Mouse (Mus musculus) kidney, adult 2 months (tissue): ENCODE results near the gene Spata3. TPM values are rescaled to one million over a fixed set of nuclear protein-coding genes. Genes with fewer than 3 reads are reported as not detected.

Experiments used
- DNase-seq: peaks from one replicate; pipeline ENCODE4 v3.0.0; 2021
- H3K27ac ChIP-seq: fragments of 200-500 bp; 2 replicates; pipeline ENCODE4 v1.5.1; 2012; ENCODE audit warnings: low read depth, low read length, control low read depth, inconsistent platforms; ENCODE audit not compliant: insufficient read depth
- H3K27me3 ChIP-seq: fragments of 200-500 bp; replicated peaks from 2 replicates; pipeline ENCODE4 v1.6.1; 2012; ENCODE audit warnings: mild to moderate bottlenecking, moderate library complexity, low read length, inconsistent platforms; ENCODE audit not compliant: control insufficient read depth, insufficient read depth
- H3K36me3 ChIP-seq: fragments of 200-500 bp; 2 replicates; pipeline ENCODE4 v1.6.1; 2012; ENCODE audit warnings: mild to moderate bottlenecking, moderate library complexity, low read length, inconsistent platforms; ENCODE audit not compliant: control insufficient read depth, insufficient read depth
- H3K4me1 ChIP-seq: fragments of 200-500 bp; 2 replicates; pipeline ENCODE4 v1.6.1; 2011; ENCODE audit warnings: low read length; ENCODE audit not compliant: control insufficient read depth, insufficient read depth
- H3K4me3 ChIP-seq: fragments of 200-500 bp; 2 replicates; pipeline ENCODE4 v1.5.1; 2011; ENCODE audit warnings: mild to moderate bottlenecking, low read depth, low read length, control low read depth; ENCODE audit not compliant: insufficient read depth
- CTCF ChIP-seq: fragments of 200-500 bp; conservative IDR thresholded peaks from 2 replicates; pipeline ENCODE4 v1.5.1; 2011; ENCODE audit warnings: low read depth, mild to moderate bottlenecking, control low read depth, low read length, moderate library complexity, mixed read lengths; ENCODE audit not compliant: insufficient read depth, insufficient read length
- POLR2A ChIP-seq: fragments of 200-500 bp; IDR thresholded peaks from one replicate; pipeline ENCODE4 v1.6.1; 2011; ENCODE audit warnings: low read depth, low read length, control low read depth
- WGBS: fragments of 180-500 bp; shearing (Covaris S2); methylation state at CpG from one replicate; pipeline ENCODE4 v1.1.7; 2018; 5-methylcytosine and 5-hydroxymethylcytosine counted together
- polyA plus RNA-seq: library from polyadenylated mRNA; depleted of rRNA; stranded (reverse); fragments of >200 nt; gene quantifications from 2 replicates; pipeline ENCODE4 v1.2.3, GENCODE M21; 2012; rRNA removed

Gene Spata3
- polyA plus RNA-seq: 0.33 and 0.39 TPM in 2 replicates

GRCm38 (mm10) chr1:86016516-86016915 is at the start of gene Spata3:
Spata3 (plus strand) TSS chr1:86016816.
- Histone ChIP-seq H3K4me3 (no peak within 1 kb of the TSS), H3K27me3 (peaks cover 2% of the 10 kb centered on the region; the same call in 1 of the 2 replicates), H3K36me3 (no peaks in the 10 kb centered on the region), H3K27ac (no peak within 1 kb of the TSS), H3K4me1 (no peaks in the 10 kb centered on the region)
- no peak for DNase-seq
- 91% methylated on average over 8 of the region's 8 CpGs for WGBS
- TF ChIP-seq POLR2A: no peak
- no peak for TF ChIP-seq CTCF

GRCm38 (mm10) chr1:85969081-85969480 is 47.5 kb upstream of the Spata3 start:
- Histone ChIP-seq H3K4me3 (no peak overlapping the region), H3K36me3 (no peaks in the 10 kb centered on the region), H3K4me1 (no peaks in the 10 kb centered on the region), H3K27ac (no peak overlapping the region), H3K27me3 (no peaks in the 10 kb centered on the region)
- TF ChIP-seq CTCF: no peak
- no peak for TF ChIP-seq POLR2A
- DNase-seq: no peak
- 73% methylated on average over 1 of the region's 1 CpGs for WGBS

- Histone ChIP-seq H3K4me3 (no peak overlapping the region), H3K4me1 (no peaks in the 10 kb centered on the region), H3K36me3 (no peaks in the 10 kb centered on the region), H3K27me3 (no peaks in the 10 kb centered on the region), H3K27ac (no peak overlapping the region)
- no peak for TF ChIP-seq CTCF
- no peak for TF ChIP-seq POLR2A
- WGBS: 93% methylated on average over 1 of the region's 1 CpGs
- no peak for DNase-seq
These were observed 47.1 kb upstream of the Spata3 start for GRCm38 (mm10) chr1:85969519-85969918.

GRCm38 (mm10) chr1:85971070-85971469 is 45.5 kb upstream of the Spata3 start:
- 88% methylated on average over 3 of the region's 3 CpGs for WGBS
- Histone ChIP-seq H3K4me3 (no peak overlapping the region), H3K36me3 (no peaks in the 10 kb centered on the region), H3K27me3 (no peaks in the 10 kb centered on the region), H3K27ac (no peak overlapping the region), H3K4me1 (no peaks in the 10 kb centered on the region)
- TF ChIP-seq CTCF (no peak), POLR2A (no peak)
- no peak for DNase-seq

GRCm38 (mm10) chr1:85972341-85972740 is 44.3 kb upstream of the Spata3 start:
- Histone ChIP-seq H3K27me3 (no peaks in the 10 kb centered on the region), H3K4me3 (no peak overlapping the region), H3K27ac (no peak overlapping the region), H3K4me1 (no peaks in the 10 kb centered on the region), H3K36me3 (no peaks in the 10 kb centered on the region)
- 58% methylated on average over 3 of the region's 3 CpGs for WGBS
- DNase-seq: no peak
- TF ChIP-seq POLR2A: no peak
- TF ChIP-seq CTCF: no peak

GRCm38 (mm10) chr1:85973468-85973877 is 43.1 kb upstream of the Spata3 start:
- H3K27ac ChIP-seq: no peak overlapping the region
- H3K27me3 ChIP-seq: no peaks in the 10 kb centered on the region
- no peak overlapping the region for H3K4me3 ChIP-seq
- no peaks in the 10 kb centered on the region for H3K4me1 ChIP-seq
- TF ChIP-seq POLR2A: no peak
- no peak for TF ChIP-seq CTCF
- 92% methylated on average over 2 of the region's 2 CpGs for WGBS
- no peak for DNase-seq
- H3K36me3 ChIP-seq: no peaks in the 10 kb centered on the region

- H3K36me3 ChIP-seq: no peaks in the 10 kb centered on the region
- no peak overlapping the region for H3K27ac ChIP-seq
- H3K27me3 ChIP-seq: no peaks in the 10 kb centered on the region
- H3K4me1 ChIP-seq: no peaks in the 10 kb centered on the region
- H3K4me3 ChIP-seq: no peak overlapping the region
- TF ChIP-seq POLR2A: no peak
- no peak for TF ChIP-seq CTCF
- WGBS: 74% methylated on average over 3 of the region's 3 CpGs
- no peak for DNase-seq
These were observed 38.9 kb upstream of the Spata3 start for GRCm38 (mm10) chr1:85977709-85978108.
